Mouse (Mus musculus): ENCODE measurements around the gene Tigit. TPM values are rescaled to one million over a fixed set of nuclear protein-coding genes. Genes with fewer than 3 reads are reported as not detected.

Gene Tigit
- total and polyA plus RNA-seq, 3 experiments: not detected

DNA sequence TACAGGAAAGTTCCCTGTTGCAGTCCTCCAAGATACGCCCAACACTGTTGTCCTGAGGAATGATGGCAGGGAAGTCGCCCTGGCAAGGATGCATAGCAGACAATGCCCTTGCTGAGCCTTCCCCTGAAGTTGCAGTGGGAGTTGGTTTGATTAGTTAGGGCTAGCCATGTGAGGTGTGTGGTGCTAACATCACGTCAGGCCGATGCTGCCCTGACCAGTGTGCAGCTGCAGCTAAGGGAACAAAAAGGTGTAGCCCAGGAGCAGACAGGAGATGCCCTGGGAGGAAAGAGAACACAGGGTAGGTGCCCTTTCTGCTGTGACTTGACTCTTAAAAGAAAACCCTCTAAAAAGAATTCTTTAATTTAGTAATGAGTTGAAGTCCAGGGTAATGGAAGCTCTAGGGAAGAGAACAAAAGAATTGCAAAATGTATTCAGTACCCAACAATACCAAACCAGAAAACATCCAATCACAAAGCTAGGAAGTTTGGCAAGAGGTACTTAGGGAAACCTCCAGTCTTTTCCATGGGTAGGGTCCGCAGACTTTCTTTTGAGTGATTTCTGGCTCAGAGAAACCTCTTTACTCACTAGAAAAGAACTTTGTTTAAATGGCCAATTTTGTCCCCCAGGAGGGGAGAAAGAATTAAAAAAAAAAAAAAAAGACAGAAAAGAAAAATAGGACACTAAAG is 40.5 kb downstream of the Tigit start:
- no peaks in the 10 kb centered on the region for H3K36me3 ChIP-seq (replicated peaks)
- no peaks in the 10 kb centered on the region for H3K9me3 ChIP-seq (replicated peaks)
- H3K4me1 ChIP-seq (ENCODE audit: insufficient read depth, low read depth, low read length): no peaks in the 10 kb centered on the region
- TF ChIP-seq POLR2AphosphoS5 (IDR thresholded peaks at IDR 0.05; ENCODE audit: insufficient replicate concordance, low read depth, low read length) (no peak), CTCF (IDR thresholded peaks at IDR 0.05; ENCODE audit: low read depth, low read length) (no peak)
- DNase-seq (ENCODE audit: low spot score) (no peak), ATAC-seq (ENCODE audit: extremely low read depth, insufficient number of reproducible peaks, low FRiP score, poor library complexity, severe bottlenecking) (no peak)
- peaks cover 5% of the 10 kb centered on the region for H3K27me3 ChIP-seq (ENCODE audit: insufficient read depth, low read length)
- no peak overlapping the region for H3K4me3 ChIP-seq (ENCODE audit: low read depth, low read length)

- DNase-seq (ENCODE audit: low spot score) (no peak), ATAC-seq (ENCODE audit: extremely low read depth, insufficient number of reproducible peaks, low FRiP score, poor library complexity, severe bottlenecking) (no peak)
- H3K36me3 ChIP-seq (replicated peaks): no peaks in the 10 kb centered on the region
- H3K4me1 ChIP-seq (ENCODE audit: insufficient read depth, low read depth, low read length): no peaks in the 10 kb centered on the region
- H3K4me3 ChIP-seq (ENCODE audit: low read depth, low read length): no peak overlapping the region
- TF ChIP-seq POLR2AphosphoS5 (IDR thresholded peaks at IDR 0.05; ENCODE audit: insufficient replicate concordance, low read depth, low read length) (no peak), GATA2 (IDR thresholded peaks at IDR 0.05; ENCODE audit: borderline replicate concordance, low read depth, low read length) (no peak), TAL1 (conservative IDR thresholded peaks at IDR 0.05; ENCODE audit: low read depth, low read length) (no peak), GATA1 (IDR thresholded peaks at IDR 0.05; ENCODE audit: borderline replicate concordance, low read length) (no peak), CTCF (IDR thresholded peaks at IDR 0.05; ENCODE audit: low read depth, low read length) (no peak)
- peaks cover 3% of the 10 kb centered on the region for H3K27me3 ChIP-seq (ENCODE audit: insufficient read depth, low read length)
- H3K9me3 ChIP-seq (replicated peaks): no peaks in the 10 kb centered on the region
Measured at GRCm38 (mm10) chr16:43620359-43620758, 43.6 kb downstream of the Tigit start.

DNA sequence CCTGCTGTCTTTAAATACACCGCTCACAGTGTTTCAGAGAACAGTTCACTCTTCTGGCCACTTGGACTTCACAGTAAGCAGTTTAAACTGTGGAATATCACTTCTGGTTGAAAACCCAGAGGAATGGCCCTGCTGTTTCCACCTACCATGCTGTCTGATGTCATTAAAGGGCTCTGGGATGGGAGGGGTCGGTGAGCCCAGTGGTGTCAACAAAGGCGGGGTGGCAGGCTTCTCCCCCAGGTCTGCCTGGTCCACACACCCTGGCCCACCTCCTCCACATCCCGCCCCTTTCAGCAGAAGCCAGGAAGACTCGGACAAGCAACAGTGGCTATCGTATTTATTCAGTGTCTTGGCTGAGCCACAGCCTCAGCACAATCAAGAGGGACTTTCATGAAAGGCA is 44.7 kb downstream of the Tigit start:
- H3K36me3 ChIP-seq (replicated peaks): no peaks in the 10 kb centered on the region

GRCm38 (mm10) chr16:43618286-43618685 is 45.7 kb downstream of the Tigit start:
- Histone ChIP-seq H3K4me1 (ENCODE audit: insufficient read depth, low read depth, low read length) (no peaks in the 10 kb centered on the region), H3K27me3 (ENCODE audit: insufficient read depth, low read length) (peaks cover 3% of the 10 kb centered on the region), H3K4me3 (ENCODE audit: low read depth, low read length) (no peak overlapping the region), H3K9me3 (replicated peaks) (no peaks in the 10 kb centered on the region), H3K36me3 (replicated peaks) (no peaks in the 10 kb centered on the region)
- ATAC-seq (ENCODE audit: extremely low read depth, insufficient number of reproducible peaks, low FRiP score, poor library complexity, severe bottlenecking) (no peak), DNase-seq (ENCODE audit: low spot score) (no peak)
- TF ChIP-seq TAL1 (conservative IDR thresholded peaks at IDR 0.05; ENCODE audit: low read depth, low read length) (no peak), GATA2 (IDR thresholded peaks at IDR 0.05; ENCODE audit: borderline replicate concordance, low read depth, low read length) (no peak), CTCF (IDR thresholded peaks at IDR 0.05; ENCODE audit: low read depth, low read length) (no peak), POLR2AphosphoS5 (IDR thresholded peaks at IDR 0.05; ENCODE audit: insufficient replicate concordance, low read depth, low read length) (no peak), GATA1 (IDR thresholded peaks at IDR 0.05; ENCODE audit: borderline replicate concordance, low read length) (no peak)

More for the DNA sequence above, 44.7 kb downstream of the Tigit start:
- Histone ChIP-seq H3K4me1 (ENCODE audit: insufficient read depth, low read depth, low read length) (no peaks in the 10 kb centered on the region), H3K4me3 (ENCODE audit: low read depth, low read length) (no peak overlapping the region), H3K9me3 (replicated peaks) (no peaks in the 10 kb centered on the region), H3K27me3 (ENCODE audit: insufficient read depth, low read length) (peaks cover 3% of the 10 kb centered on the region)
- no peak for DNase-seq (ENCODE audit: low spot score)
- no peak for TF ChIP-seq TAL1 (conservative IDR thresholded peaks at IDR 0.05; ENCODE audit: low read depth, low read length)
- no peak for ATAC-seq (ENCODE audit: extremely low read depth, insufficient number of reproducible peaks, low FRiP score, poor library complexity, severe bottlenecking)

GRCm38 (mm10) chr16:43617346-43617745 is 46.6 kb downstream of the Tigit start:
- Histone ChIP-seq H3K4me3 (ENCODE audit: low read depth, low read length) (no peak overlapping the region), H3K27me3 (ENCODE audit: insufficient read depth, low read length) (peaks cover 3% of the 10 kb centered on the region), H3K4me1 (ENCODE audit: insufficient read depth, low read depth, low read length) (no peaks in the 10 kb centered on the region), H3K36me3 (replicated peaks) (no peaks in the 10 kb centered on the region), H3K9me3 (replicated peaks) (no peaks in the 10 kb centered on the region)
- TF ChIP-seq POLR2AphosphoS5 (IDR thresholded peaks at IDR 0.05; ENCODE audit: insufficient replicate concordance, low read depth, low read length): no peak
- TF ChIP-seq GATA2 (IDR thresholded peaks at IDR 0.05; ENCODE audit: borderline replicate concordance, low read depth, low read length): no peak
- no peak for TF ChIP-seq CTCF (IDR thresholded peaks at IDR 0.05; ENCODE audit: low read depth, low read length)
- no peak for TF ChIP-seq GATA1 (IDR thresholded peaks at IDR 0.05; ENCODE audit: borderline replicate concordance, low read length)
- no peak for TF ChIP-seq TAL1 (conservative IDR thresholded peaks at IDR 0.05; ENCODE audit: low read depth, low read length)
- no peak for ATAC-seq (ENCODE audit: extremely low read depth, insufficient number of reproducible peaks, low FRiP score, poor library complexity, severe bottlenecking)
- no peak for DNase-seq (ENCODE audit: low spot score)

DNA sequence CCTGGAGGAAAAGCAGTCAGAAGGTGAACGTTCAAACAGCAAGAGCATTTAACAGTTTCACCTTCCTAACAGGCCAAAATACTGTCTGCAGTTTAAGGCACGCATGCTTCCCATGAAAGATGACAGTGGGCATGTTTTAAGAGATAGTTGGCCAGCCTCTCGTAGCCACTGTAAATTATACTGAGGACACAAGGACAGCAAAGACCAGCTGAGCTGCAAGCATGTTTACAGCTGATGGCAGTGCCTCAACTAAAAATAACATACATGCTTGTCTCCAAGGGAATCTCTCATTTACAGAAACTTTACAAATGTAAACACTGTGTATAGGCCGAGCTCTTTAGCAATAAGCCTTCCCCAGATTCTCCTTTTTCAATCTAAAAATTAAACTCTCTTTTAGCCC is 47.6 kb downstream of the Tigit start:
- H3K27me3 ChIP-seq (ENCODE audit: insufficient read depth, low read length): peaks cover 3% of the 10 kb centered on the region; the same call in 1 of the 2 replicates
- no peak for DNase-seq (ENCODE audit: low spot score)
- no peak for ATAC-seq (ENCODE audit: extremely low read depth, insufficient number of reproducible peaks, low FRiP score, poor library complexity, severe bottlenecking)
- no peaks in the 10 kb centered on the region for H3K36me3 ChIP-seq (replicated peaks)
- H3K4me1 ChIP-seq (ENCODE audit: insufficient read depth, low read depth, low read length): no peaks in the 10 kb centered on the region
- TF ChIP-seq GATA1 (IDR thresholded peaks at IDR 0.05; ENCODE audit: borderline replicate concordance, low read length): no peak
- H3K4me3 ChIP-seq (ENCODE audit: low read depth, low read length): no peak overlapping the region
- no peaks in the 10 kb centered on the region for H3K9me3 ChIP-seq (replicated peaks)

DNA sequence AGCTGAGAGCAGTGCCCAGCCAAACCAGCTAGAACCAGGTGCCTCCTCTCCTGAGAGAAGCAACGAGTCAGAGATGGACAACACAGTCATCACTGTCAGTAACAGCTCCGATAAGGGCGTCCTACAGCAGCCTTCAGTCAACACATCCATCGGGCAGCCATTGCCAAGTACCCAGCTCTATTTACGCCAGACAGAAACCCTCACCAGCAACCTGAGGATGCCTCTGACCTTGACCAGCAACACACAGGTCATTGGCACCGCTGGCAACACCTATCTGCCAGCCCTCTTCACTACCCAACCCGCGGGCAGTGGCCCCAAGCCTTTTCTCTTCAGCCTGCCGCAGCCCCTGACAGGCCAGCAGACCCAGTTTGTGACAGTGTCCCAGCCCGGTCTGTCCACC is 53.6 kb downstream of the Tigit start:
- DNase-seq (ENCODE audit: low spot score) (no peak), ATAC-seq (ENCODE audit: extremely low read depth, insufficient number of reproducible peaks, low FRiP score, poor library complexity, severe bottlenecking) (no peak)
- TF ChIP-seq CTCF (IDR thresholded peaks at IDR 0.05; ENCODE audit: low read depth, low read length) (no peak), TAL1 (conservative IDR thresholded peaks at IDR 0.05; ENCODE audit: low read depth, low read length) (no peak), GATA1 (IDR thresholded peaks at IDR 0.05; ENCODE audit: borderline replicate concordance, low read length) (no peak), GATA2 (IDR thresholded peaks at IDR 0.05; ENCODE audit: borderline replicate concordance, low read depth, low read length) (no peak), POLR2AphosphoS5 (IDR thresholded peaks at IDR 0.05; ENCODE audit: insufficient replicate concordance, low read depth, low read length) (no peak)
- H3K36me3 ChIP-seq (replicated peaks): no peaks in the 10 kb centered on the region
- H3K4me1 ChIP-seq (ENCODE audit: insufficient read depth, low read depth, low read length): no peaks in the 10 kb centered on the region
- H3K27me3 ChIP-seq (ENCODE audit: insufficient read depth, low read length): no peaks in the 10 kb centered on the region
- no peak overlapping the region for H3K4me3 ChIP-seq (ENCODE audit: low read depth, low read length)
- no peaks in the 10 kb centered on the region for H3K9me3 ChIP-seq (replicated peaks)
